Mouse (Mus musculus) hindbrain, embryonic 11.5 days (tissue): ENCODE results near the gene Ints5. TPM values are rescaled to one million over a fixed set of nuclear protein-coding genes. Genes with fewer than 3 reads are reported as not detected.
"Not testable (repeated sequence)": the region's sequence is repeated elsewhere in the genome, so short reads cannot be mapped to it uniquely, and the experiment has no call there.

ENCODE experiments used
- ATAC-seq: fragments of 200-750 bp; cut with Nextera tagmentation; 2 replicates; pipeline ENCODE4 v1.8.0; 2017; ENCODE audit warnings: mild to moderate bottlenecking, moderate TSS enrichment, moderate library complexity; ENCODE audit not compliant: low FRiP score
- DNase-seq: peaks from one replicate; pipeline ENCODE4 v3.0.0-alpha.2; 2015; ENCODE audit warnings: low spot score
- H3K27ac ChIP-seq: fragments of 300-500 bp; sonication (generic); 2 replicates; pipeline ENCODE4 v1.5.1; 2014; ENCODE audit warnings: mild to moderate bottlenecking, low read depth, low read length
- H3K27me3 ChIP-seq: fragments of 300-500 bp; sonication (generic); 2 replicates; pipeline ENCODE4 v1.6.1; 2014; ENCODE audit warnings: mild to moderate bottlenecking, low read length, moderate library complexity, mixed read lengths; ENCODE audit not compliant: control insufficient read depth, insufficient read depth
- H3K36me3 ChIP-seq: fragments of 300-500 bp; sonication (generic); 2 replicates; pipeline ENCODE4 v1.6.1; 2014; ENCODE audit warnings: mild to moderate bottlenecking, low read length, moderate library complexity, mixed read lengths; ENCODE audit not compliant: control insufficient read depth, insufficient read depth
- H3K4me1 ChIP-seq: fragments of 300-500 bp; sonication (generic); replicated peaks from 2 replicates; pipeline ENCODE4 v1.6.1; 2014; ENCODE audit warnings: low read length, mixed read lengths; ENCODE audit not compliant: control insufficient read depth, insufficient read depth
- H3K4me2 ChIP-seq: fragments of 300-500 bp; sonication (generic); replicated peaks from 2 replicates; pipeline ENCODE4 v1.6.1; 2014; ENCODE audit warnings: mild to moderate bottlenecking, low read depth, low read length
- H3K4me3 ChIP-seq: fragments of 300-500 bp; sonication (generic); 2 replicates; pipeline ENCODE4 v1.5.1; 2014; ENCODE audit warnings: low read depth, low read length
- H3K9ac ChIP-seq: fragments of 300-500 bp; sonication (generic); 2 replicates; pipeline ENCODE4 v1.6.1; 2014; ENCODE audit warnings: low read depth, low read length
- H3K9me3 ChIP-seq: fragments of 300-500 bp; sonication (generic); 2 replicates; pipeline ENCODE4 v1.6.1; 2016; ENCODE audit warnings: low read length; ENCODE audit not compliant: control insufficient read depth
- WGBS: fragments of 180-500 bp; shearing (Covaris S2); extraction: QIAGEN DNeasy Blood & Tissue Kit; methylation state at CpG from one replicate; pipeline ENCODE4 v1.1.7; 2014; 5-methylcytosine and 5-hydroxymethylcytosine counted together
- polyA plus RNA-seq: library from polyadenylated mRNA; unstranded; fragments of >200 nt; fragmentation: Nextera tagmentation; extraction: Ambion mirVana; gene quantifications from 2 replicates; pipeline ENCODE4 v1.2.1, GENCODE M21; 2014

The Ints5 gene
- polyA plus RNA-seq, 1 experiment from 2014 or later: 26.1 TPM

DNA sequence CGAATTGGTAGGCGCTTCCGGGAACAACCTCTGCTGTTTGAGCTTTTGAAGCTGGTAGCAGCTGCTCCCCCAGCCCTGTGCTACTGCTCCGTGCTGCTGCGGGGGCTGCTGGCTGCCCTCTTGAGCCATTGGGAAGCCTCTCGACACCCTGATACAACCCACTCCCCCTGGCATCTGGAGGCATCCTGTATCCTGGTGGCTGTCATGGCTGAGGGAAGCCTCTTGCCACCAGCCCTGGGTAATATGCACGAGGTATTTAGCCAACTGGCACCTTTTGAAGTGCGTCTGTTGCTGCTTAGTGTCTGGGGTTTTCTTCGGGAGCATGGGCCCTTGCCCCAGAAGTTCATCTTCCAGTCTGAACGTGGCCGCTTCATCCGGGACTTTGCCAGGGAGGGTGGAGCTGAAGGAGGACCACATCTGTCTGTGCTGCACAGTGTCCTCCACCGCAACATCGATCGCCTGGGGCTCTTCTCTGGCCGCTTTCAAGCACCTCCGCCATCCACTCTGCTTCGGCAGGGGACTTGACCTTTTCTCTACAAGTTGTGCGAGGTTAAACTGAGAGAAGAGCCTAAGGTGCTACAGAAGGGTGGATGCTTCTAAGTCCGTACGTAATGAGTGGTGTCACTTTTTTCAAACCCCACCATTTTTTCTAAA lies 4.5 kb downstream of the Ints5 start:
- H3K4me3 ChIP-seq: peak overlapping the region; percentile 99
- H3K4me2 ChIP-seq: peak overlapping the region; percentile 41
- not testable (repeated sequence) for H3K27me3 ChIP-seq, H3K36me3 ChIP-seq, H3K9me3 ChIP-seq
- 30% methylated on average over 21 of the region's 21 CpGs for WGBS
- peak; percentile 72 for ATAC-seq
- DNase-seq: peak; percentile 60
- H3K27ac ChIP-seq: peak overlapping the region; percentile 75
- H3K9ac ChIP-seq: peak overlapping the region; percentile 55
- H3K4me1 ChIP-seq: peaks cover 11% of the 10 kb centered on the region

DNA sequence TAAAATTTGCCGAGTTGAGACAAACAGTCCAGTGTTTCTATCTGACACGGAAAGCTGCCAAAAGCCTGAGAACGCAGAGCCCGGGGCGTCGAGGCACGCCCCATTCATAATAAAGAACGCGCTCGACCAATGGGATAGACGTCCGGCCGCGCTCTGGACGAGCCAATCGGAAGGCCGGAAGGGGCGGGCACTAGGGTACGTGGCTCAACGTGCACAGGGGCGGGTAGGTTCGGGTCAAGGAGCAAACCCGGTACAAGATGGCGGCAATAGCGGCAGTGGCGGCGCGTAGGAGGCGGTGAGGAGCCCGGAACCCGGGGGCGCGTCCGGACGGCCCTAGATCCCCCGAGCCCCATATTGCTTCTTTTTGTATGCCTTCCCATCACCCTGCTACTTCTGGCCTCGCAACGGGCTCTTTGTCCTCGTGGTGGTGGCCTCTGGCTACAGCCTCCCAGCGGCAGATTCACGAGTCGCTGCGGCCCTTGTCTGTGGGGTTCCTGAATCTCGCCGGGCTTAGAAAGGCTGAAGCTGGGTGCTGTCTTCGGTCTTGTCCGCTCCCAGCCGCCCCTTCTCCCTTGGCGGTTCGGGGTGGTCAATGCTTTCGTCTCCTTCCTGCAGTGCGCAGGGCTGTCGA lies 5.2 kb downstream of the Ints5 start, which contains the start of gene Ganab:
Ganab (plus strand) TSS at position 207 of the 631 bp plus-strand sequence.
- peaks cover 11% of the 10 kb centered on the region for H3K4me1 ChIP-seq
- H3K4me2 ChIP-seq: peak within 1 kb of the TSS; percentile 70
- peak within 1 kb of the TSS; percentile 97 for H3K9ac ChIP-seq
- H3K27ac ChIP-seq: peak within 1 kb of the TSS; percentile 79
- ATAC-seq (peak; percentile 98), DNase-seq (peak; percentile 97)
- no peaks in the 10 kb centered on the region for H3K27me3 ChIP-seq
- no peaks in the 10 kb centered on the region for H3K9me3 ChIP-seq
- no peaks in the 10 kb centered on the region for H3K36me3 ChIP-seq
- WGBS: under 1% methylated on average over 53 of the region's 53 CpGs
- peak within 1 kb of the TSS; percentile 99 for H3K4me3 ChIP-seq

GRCm38 (mm10) chr19:8898576-8898975 lies 5.8 kb downstream of the Ints5 start:
- peaks cover 11% of the 10 kb centered on the region for H3K4me1 ChIP-seq
- H3K36me3 ChIP-seq: no peaks in the 10 kb centered on the region
- H3K4me3 ChIP-seq: peak overlapping the region; percentile 99
- no peaks in the 10 kb centered on the region for H3K27me3 ChIP-seq
- DNase-seq (no peak), ATAC-seq (no peak)
- peak overlapping the region; percentile 79; the same call in 1 of the 2 replicates for H3K27ac ChIP-seq
- peak overlapping the region; percentile 70 for H3K4me2 ChIP-seq
- H3K9me3 ChIP-seq: no peaks in the 10 kb centered on the region
- 15% methylated on average over 13 of the region's 13 CpGs for WGBS
- H3K9ac ChIP-seq: peak overlapping the region; percentile 97

GRCm38 (mm10) chr19:8899079-8899478 lies 6.3 kb downstream of the Ints5 start:
- Histone ChIP-seq H3K4me1 (peaks cover 11% of the 10 kb centered on the region), H3K9me3 (no peaks in the 10 kb centered on the region), H3K27ac (no peak overlapping the region), H3K27me3 (no peaks in the 10 kb centered on the region), H3K36me3 (no peaks in the 10 kb centered on the region), H3K4me2 (peak overlapping the region; percentile 70), H3K4me3 (peak overlapping the region; percentile 99), H3K9ac (peak overlapping the region; percentile 97)
- 75% methylated on average over 3 of the region's 3 CpGs for WGBS
- ATAC-seq (no peak), DNase-seq (no peak)

- 94% methylated on average over 5 of the region's 5 CpGs for WGBS
- ATAC-seq (no peak), DNase-seq (no peak)
- Histone ChIP-seq H3K4me1 (peaks cover 4% of the 10 kb centered on the region), H3K27ac (no peak overlapping the region), H3K9ac (no peak overlapping the region), H3K4me3 (no peak overlapping the region), H3K4me2 (no peak overlapping the region), H3K9me3 (no peaks in the 10 kb centered on the region), H3K36me3 (peaks cover 11% of the 10 kb centered on the region), H3K27me3 (no peaks in the 10 kb centered on the region)
These were observed 10.6 kb downstream of the Ints5 start for GRCm38 (mm10) chr19:8903412-8903811.

DNA sequence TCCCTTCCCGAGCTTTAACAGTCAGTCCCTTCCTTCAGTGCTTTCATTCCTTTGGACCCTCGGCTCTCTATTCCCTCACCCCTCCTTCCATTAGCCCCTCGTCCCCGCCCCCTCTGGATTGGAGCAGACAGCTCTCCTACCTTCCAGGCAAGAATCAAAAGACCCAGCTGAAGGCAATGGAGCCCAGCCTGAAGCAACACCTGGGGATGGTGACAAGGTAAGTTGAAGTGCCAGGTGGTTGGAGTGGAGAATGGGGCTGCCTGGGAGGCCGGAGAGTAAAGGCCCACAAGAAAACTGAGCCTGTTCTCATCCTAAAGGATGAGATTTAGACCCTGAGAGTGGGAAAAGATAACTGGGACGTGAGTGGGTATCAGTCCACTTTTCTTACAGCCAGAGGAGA lies 15.7 kb downstream of the Ints5 start:
- H3K4me3 ChIP-seq: no peak overlapping the region
- H3K4me2 ChIP-seq: no peak overlapping the region
- 96% methylated on average over 6 of the region's 6 CpGs for WGBS
- no peak for ATAC-seq
- H3K27ac ChIP-seq: no peak overlapping the region
- DNase-seq: no peak
- no peaks in the 10 kb centered on the region for H3K27me3 ChIP-seq
- H3K36me3 ChIP-seq: peaks cover 39% of the 10 kb centered on the region
- no peaks in the 10 kb centered on the region for H3K4me1 ChIP-seq
- H3K9me3 ChIP-seq: no peaks in the 10 kb centered on the region
- H3K9ac ChIP-seq: no peak overlapping the region

DNA sequence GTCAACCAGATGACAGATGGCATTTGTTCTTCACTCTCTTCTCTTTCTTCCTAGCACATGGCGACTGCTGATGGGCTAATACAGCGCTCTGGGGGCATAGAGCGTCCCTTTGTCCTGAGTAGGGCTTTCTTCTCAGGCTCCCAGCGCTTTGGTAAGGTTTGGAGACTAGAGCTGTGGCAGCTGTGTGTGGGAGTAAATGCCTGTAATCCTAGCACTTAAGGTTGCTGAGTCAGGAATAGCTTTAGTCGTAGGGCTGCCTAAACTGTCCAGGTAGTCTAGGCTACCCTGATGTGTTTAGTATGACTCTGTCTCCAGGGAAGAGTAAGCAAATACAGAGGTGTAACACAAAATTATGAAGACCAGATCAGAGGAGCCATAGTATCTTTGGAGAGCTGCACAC lies 19.0 kb downstream of the Ints5 start:
- no peak for DNase-seq
- Histone ChIP-seq H3K36me3 (peaks cover 45% of the 10 kb centered on the region), H3K27ac (no peak overlapping the region), H3K9ac (no peak overlapping the region), H3K9me3 (no peaks in the 10 kb centered on the region), H3K4me1 (no peaks in the 10 kb centered on the region), H3K4me2 (no peak overlapping the region), H3K27me3 (no peaks in the 10 kb centered on the region), H3K4me3 (no peak overlapping the region)
- WGBS: 88% methylated on average over 5 of the region's 5 CpGs
- ATAC-seq: no peak

GRCm38 (mm10) chr19:8914212-8914611 lies 21.4 kb downstream of the Ints5 start:
- Histone ChIP-seq H3K9ac (no peak overlapping the region), H3K4me1 (no peaks in the 10 kb centered on the region), H3K36me3 (peaks cover 32% of the 10 kb centered on the region), H3K4me3 (no peak overlapping the region), H3K9me3 (no peaks in the 10 kb centered on the region), H3K27ac (no peak overlapping the region), H3K4me2 (no peak overlapping the region), H3K27me3 (no peaks in the 10 kb centered on the region)
- ATAC-seq: no peak
- WGBS: 91% methylated on average over 3 of the region's 3 CpGs
- DNase-seq: no peak

DNA sequence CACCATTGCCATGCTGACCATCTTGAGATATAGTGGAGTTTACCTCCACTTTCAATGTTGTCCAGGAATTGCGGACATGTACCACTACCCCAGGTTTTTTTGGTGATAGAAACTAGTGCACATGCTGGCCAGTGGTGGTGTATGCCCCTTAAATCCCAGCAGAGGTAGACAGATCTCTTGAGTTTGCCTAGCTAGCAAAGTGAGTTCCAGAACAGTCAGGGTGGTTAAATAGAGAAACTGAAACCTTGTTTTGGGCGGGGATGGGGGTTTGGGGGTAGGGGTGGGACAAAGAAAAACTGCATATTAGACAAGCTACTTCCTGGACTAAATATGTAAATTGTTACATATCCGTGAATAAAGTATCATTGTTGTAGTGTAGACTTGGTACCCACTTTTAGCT lies 26.2 kb downstream of the Ints5 start:
- no peaks in the 10 kb centered on the region for H3K27me3 ChIP-seq
- H3K27ac ChIP-seq: no peak overlapping the region
- no peak for ATAC-seq
- H3K36me3 ChIP-seq: peaks cover 9% of the 10 kb centered on the region; the same call in 1 of the 2 replicates
- no peak overlapping the region for H3K9ac ChIP-seq
- no peak overlapping the region for H3K4me2 ChIP-seq
- no peak overlapping the region for H3K4me3 ChIP-seq
- DNase-seq: no peak
- H3K9me3 ChIP-seq: no peaks in the 10 kb centered on the region
- WGBS: 93% methylated on average over 3 of the region's 3 CpGs
- no peaks in the 10 kb centered on the region; the same call in 1 of the 2 replicates for H3K4me1 ChIP-seq
